Mouse (Mus musculus) heart, postnatal 0 days (tissue): ENCODE results near the gene Olfr1024. TPM values are rescaled to one million over a fixed set of nuclear protein-coding genes. Genes with fewer than 3 reads are reported as not detected.

ENCODE experiments used
- ATAC-seq: fragments of 200-750 bp; cut with Nextera tagmentation; 2 replicates; pipeline ENCODE4 v1.8.0; 2017; ENCODE audit warnings: low read depth, moderate number of reproducible peaks, moderate library complexity; ENCODE audit not compliant: insufficient read depth
- DNase-seq: peaks from one replicate; pipeline ENCODE4 v3.0.0-alpha.2; 2016; ENCODE audit warnings: low spot score
- H3K27ac ChIP-seq: fragments of 300-500 bp; sonication (generic); 2 replicates; pipeline ENCODE4 v1.5.1; 2014; ENCODE audit warnings: low read depth, mild to moderate bottlenecking
- H3K27me3 ChIP-seq: fragments of 300-500 bp; sonication (generic); 2 replicates; pipeline ENCODE4 v1.6.1; 2014; ENCODE audit warnings: low read length, mixed read lengths; ENCODE audit not compliant: control insufficient read depth, insufficient read depth
- H3K36me3 ChIP-seq: fragments of 300-500 bp; sonication (generic); replicated peaks from 2 replicates; pipeline ENCODE4 v1.6.1; 2014; ENCODE audit warnings: low read length, mixed read lengths; ENCODE audit not compliant: control insufficient read depth, insufficient read depth
- H3K4me1 ChIP-seq: fragments of 300-500 bp; sonication (generic); 2 replicates; pipeline ENCODE4 v1.6.1; 2014; ENCODE audit warnings: antibody characterized with exemption; ENCODE audit not compliant: control insufficient read depth, insufficient read depth
- H3K4me2 ChIP-seq: fragments of 300-500 bp; sonication (generic); 2 replicates; pipeline ENCODE4 v1.6.1; 2014; ENCODE audit warnings: low read depth, mild to moderate bottlenecking, low read length, moderate library complexity
- H3K4me3 ChIP-seq: fragments of 300-500 bp; sonication (generic); 2 replicates; pipeline ENCODE4 v1.5.1; 2014; ENCODE audit warnings: low read depth, low read length
- H3K9ac ChIP-seq: fragments of 300-500 bp; sonication (generic); replicated peaks from 2 replicates; pipeline ENCODE4 v1.6.1; 2014; ENCODE audit warnings: low read depth, low read length, mixed read lengths
- H3K9me3 ChIP-seq: fragments of 300-500 bp; sonication (generic); replicated peaks from 2 replicates; pipeline ENCODE4 v1.6.1; 2016; ENCODE audit warnings: low read length; ENCODE audit not compliant: control insufficient read depth
- CTCF ChIP-seq: IDR thresholded peaks from 2 replicates; pipeline ENCODE4 v1.5.1; 2016; ENCODE audit warnings: antibody characterized with exemption, control low read depth, low read depth
- EP300 ChIP-seq: IDR thresholded peaks from 2 replicates; pipeline ENCODE4 v1.6.1; 2016; ENCODE audit warnings: antibody characterized with exemption, low read depth
- WGBS: fragments of 180-500 bp; shearing (Covaris S2); extraction: QIAGEN DNeasy Blood & Tissue Kit; methylation state at CpG from one replicate; pipeline ENCODE4 v1.1.7; 2014; 5-methylcytosine and 5-hydroxymethylcytosine counted together
- polyA plus RNA-seq: library from polyadenylated mRNA; unstranded; fragments of >200 nt; fragmentation: Nextera tagmentation; extraction: Ambion mirVana; gene quantifications from 2 replicates; pipeline ENCODE4 v1.2.1, GENCODE M21; 2015
- total RNA-seq: library from RNA; depleted of rRNA; stranded (reverse); fragments of >200 nt; gene quantifications from 2 replicates; pipeline ENCODE4 v1.2.3, GENCODE M21; 2014; ENCODE audit warnings: low replicate concordance; rRNA removed

The Olfr1024 gene
- total RNA-seq (not detected in 2 replicates), polyA plus RNA-seq (not detected in 2 replicates)

DNA sequence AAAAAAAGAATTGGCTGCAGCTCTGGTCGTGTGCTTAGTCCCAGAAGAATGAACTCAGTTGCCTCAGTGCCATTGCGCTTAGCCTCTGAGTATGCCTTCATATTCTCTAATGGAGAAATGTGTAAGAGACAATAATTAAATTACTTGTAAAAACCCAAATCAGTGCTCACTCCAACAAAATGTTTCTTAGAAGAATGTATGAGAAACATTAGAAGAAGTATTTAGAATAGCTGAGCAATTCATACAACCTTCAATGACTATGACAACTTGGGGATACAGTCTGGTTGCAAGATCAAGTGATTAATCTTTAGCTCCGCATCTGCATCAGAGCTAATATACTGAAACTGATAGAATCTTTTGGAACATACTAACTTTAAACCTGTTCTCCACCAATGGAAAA is at the start of gene Olfr1024:
TSS of gene Olfr1024 (minus strand) at position 101 of the 400 bp plus-strand sequence.
- no peak for DNase-seq
- WGBS = 77% methylated on average over 3 of the region's 3 CpGs
- Histone ChIP-seq H3K27ac (no peak within 1 kb of the TSS), H3K9me3 (no peaks in the 10 kb centered on the region), H3K9ac (no peak within 1 kb of the TSS), H3K27me3 (no peaks in the 10 kb centered on the region), H3K4me3 (no peak within 1 kb of the TSS), H3K36me3 (no peaks in the 10 kb centered on the region), H3K4me2 (no peak within 1 kb of the TSS), H3K4me1 (no peaks in the 10 kb centered on the region)
- TF ChIP-seq CTCF (no peak), EP300 (no peak)
- no peak for ATAC-seq

- no peak within 1 kb of the TSS for H3K9ac ChIP-seq
- DNase-seq (no peak), ATAC-seq (no peak)
Measured at GRCm38 (mm10) chr2:85950137-85950536, 45.3 kb upstream of the Olfr1024 start, which contains the start of gene Olfr1028. Gene Olfr1028, plus strand, starts transcription at chr2:85950437.

GRCm38 (mm10) chr2:85921258-85921657 is 16.4 kb upstream of the Olfr1024 start, which contains the start of gene Olfr1026:
Gene Olfr1026, plus strand, starts transcription at chr2:85921558.
- no peak within 1 kb of the TSS for H3K27ac ChIP-seq
- WGBS = 71% methylated on average over 3 of the region's 3 CpGs
- no peak within 1 kb of the TSS for H3K9ac ChIP-seq
- DNase-seq = no peak
- no peaks in the 10 kb centered on the region for H3K36me3 ChIP-seq
- H3K9me3 ChIP-seq = no peaks in the 10 kb centered on the region
- TF ChIP-seq EP300 (no peak), CTCF (no peak)
- H3K4me3 ChIP-seq = no peak within 1 kb of the TSS
- H3K4me1 ChIP-seq = no peaks in the 10 kb centered on the region
- no peak for ATAC-seq
- H3K4me2 ChIP-seq = no peak within 1 kb of the TSS
- no peaks in the 10 kb centered on the region for H3K27me3 ChIP-seq

More at GRCm38 (mm10) chr2:85950137-85950536, 45.3 kb upstream of the Olfr1024 start, which contains the start of gene Olfr1028:
- Histone ChIP-seq H3K27me3 (no peaks in the 10 kb centered on the region), H3K4me3 (no peak within 1 kb of the TSS), H3K36me3 (no peaks in the 10 kb centered on the region), H3K9me3 (no peaks in the 10 kb centered on the region), H3K4me2 (no peak within 1 kb of the TSS), H3K27ac (no peak within 1 kb of the TSS), H3K4me1 (no peaks in the 10 kb centered on the region)
- 67% methylated on average over 1 of the region's 1 CpGs for WGBS
- TF ChIP-seq CTCF (no peak), EP300 (no peak)

- DNase-seq (no peak), ATAC-seq (no peak)
- 39% methylated on average over 1 of the region's 1 CpGs for WGBS
- Histone ChIP-seq H3K9me3 (no peaks in the 10 kb centered on the region), H3K4me1 (no peaks in the 10 kb centered on the region), H3K9ac (no peak within 1 kb of the TSS), H3K27ac (no peak within 1 kb of the TSS), H3K4me2 (no peak within 1 kb of the TSS), H3K27me3 (no peaks in the 10 kb centered on the region), H3K36me3 (no peaks in the 10 kb centered on the region), H3K4me3 (no peak within 1 kb of the TSS)
- no peak for TF ChIP-seq EP300
- no peak for TF ChIP-seq CTCF
Measured at GRCm38 (mm10) chr2:85914893-85915292, 10.0 kb upstream of the Olfr1024 start, which contains the start of gene Olfr1025-ps1. Gene Olfr1025-ps1, plus strand, starts transcription at chr2:85915193.

DNA sequence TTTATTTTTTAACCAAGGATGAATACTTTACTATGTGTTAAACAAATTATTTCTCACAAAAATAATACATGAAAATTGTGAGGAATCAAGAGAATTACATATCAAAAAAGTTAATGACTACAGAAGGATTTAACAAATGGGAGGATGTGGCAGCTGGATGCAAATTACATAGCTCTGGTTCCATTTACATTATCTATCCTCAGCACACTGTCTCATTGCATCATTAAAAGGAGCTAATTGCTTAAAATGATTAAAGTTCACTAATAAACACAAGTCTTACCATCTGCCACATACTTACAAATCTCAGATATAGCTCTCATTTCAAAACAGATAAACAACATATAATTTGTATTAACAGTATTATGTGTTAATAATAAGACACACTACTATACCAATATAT is 8.3 kb upstream of the Olfr1024 start:
- H3K27ac ChIP-seq = no peak overlapping the region
- no peak overlapping the region for H3K4me3 ChIP-seq
- DNase-seq (no peak), ATAC-seq (no peak)
- H3K9ac ChIP-seq = no peak overlapping the region
- H3K4me2 ChIP-seq = no peak overlapping the region
- TF ChIP-seq CTCF = no peak
- no peak for TF ChIP-seq EP300
- no peaks in the 10 kb centered on the region for H3K36me3 ChIP-seq
- H3K4me1 ChIP-seq = no peaks in the 10 kb centered on the region
- no peaks in the 10 kb centered on the region for H3K27me3 ChIP-seq
- H3K9me3 ChIP-seq = no peaks in the 10 kb centered on the region

- 51% methylated on average over 2 of the region's 2 CpGs for WGBS
- Histone ChIP-seq H3K27me3 (no peaks in the 10 kb centered on the region), H3K4me3 (no peak within 1 kb of the TSS), H3K4me1 (no peaks in the 10 kb centered on the region), H3K36me3 (no peaks in the 10 kb centered on the region), H3K9me3 (no peaks in the 10 kb centered on the region), H3K4me2 (no peak within 1 kb of the TSS), H3K27ac (no peak within 1 kb of the TSS), H3K9ac (no peak within 1 kb of the TSS)
- ATAC-seq = no peak
- DNase-seq = no peak
- TF ChIP-seq EP300 (no peak), CTCF (no peak)
Measured at GRCm38 (mm10) chr2:85885340-85885739, 19.5 kb downstream of the Olfr1024 start, which contains the start of gene Olfr1023. Gene Olfr1023, plus strand, starts transcription at chr2:85885640.
